Mouse (Mus musculus) left cerebral cortex, postnatal 10 days (tissue): ENCODE measurements around the gene Mettl13. TPM values are rescaled to one million over a fixed set of nuclear protein-coding genes. Genes with fewer than 3 reads are reported as not detected.

Experiments used
- DNase-seq, 2 experiments: peaks; one replicate each; pipeline ENCODE4 v3.0.0; 2021 to 2022; ENCODE audit warnings: low spot score in 2 of 2, mixed read lengths in 1 of 2; ENCODE audit errors: extremely low spot score in 1 of 2
- intact Hi-C: fragments of 180-260 bp; cut with DNase I; formaldehyde crosslinking; loops from one replicate; pipeline ENCODE4 v1.15.1; 2025
- total RNA-seq, 2 experiments: library from RNA; stranded (reverse); gene quantifications; 2 replicates each; pipeline ENCODE4 v1.2.3; 2021

The Mettl13 gene
- total RNA-seq, 2 experiments from 2014 or later: 11.4 to 14.4 TPM

DNA sequence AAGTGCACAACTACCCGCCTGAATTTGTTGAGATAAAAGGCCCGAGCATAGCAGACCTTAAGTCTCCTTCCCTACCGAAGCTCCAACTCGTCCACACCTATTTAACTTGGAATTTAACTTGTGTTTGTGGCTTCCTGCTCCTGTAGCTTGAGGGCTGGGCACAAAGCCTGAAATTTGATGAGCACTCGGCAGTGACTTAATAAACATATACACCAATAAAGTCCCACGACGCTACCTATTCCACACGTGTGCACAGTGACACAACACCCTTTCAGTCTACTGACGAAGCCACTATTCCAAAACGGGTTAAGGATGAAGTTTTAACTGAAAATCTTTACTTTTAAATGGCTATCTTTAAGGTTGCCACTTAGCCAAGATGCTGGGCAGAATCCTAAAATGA lies 744 bp downstream of the Mettl13 start:
- intact Hi-C loops: loop anchor here (2.0 to 10.0 kb wide), 2 partner anchors 117 to 573 kb away; partner anchors contain the start of gene 4930558K02Rik
- no peak for DNase-seq

GRCm38 (mm10) chr1:162543231-162543630 lies 5.1 kb downstream of the Mettl13 start:
- intact Hi-C loops: loop anchor here (10.0 kb wide), 1 partner anchor 568 kb away; the partner anchor contains the start of gene 4930558K02Rik
- DNase-seq: no peak

DNA sequence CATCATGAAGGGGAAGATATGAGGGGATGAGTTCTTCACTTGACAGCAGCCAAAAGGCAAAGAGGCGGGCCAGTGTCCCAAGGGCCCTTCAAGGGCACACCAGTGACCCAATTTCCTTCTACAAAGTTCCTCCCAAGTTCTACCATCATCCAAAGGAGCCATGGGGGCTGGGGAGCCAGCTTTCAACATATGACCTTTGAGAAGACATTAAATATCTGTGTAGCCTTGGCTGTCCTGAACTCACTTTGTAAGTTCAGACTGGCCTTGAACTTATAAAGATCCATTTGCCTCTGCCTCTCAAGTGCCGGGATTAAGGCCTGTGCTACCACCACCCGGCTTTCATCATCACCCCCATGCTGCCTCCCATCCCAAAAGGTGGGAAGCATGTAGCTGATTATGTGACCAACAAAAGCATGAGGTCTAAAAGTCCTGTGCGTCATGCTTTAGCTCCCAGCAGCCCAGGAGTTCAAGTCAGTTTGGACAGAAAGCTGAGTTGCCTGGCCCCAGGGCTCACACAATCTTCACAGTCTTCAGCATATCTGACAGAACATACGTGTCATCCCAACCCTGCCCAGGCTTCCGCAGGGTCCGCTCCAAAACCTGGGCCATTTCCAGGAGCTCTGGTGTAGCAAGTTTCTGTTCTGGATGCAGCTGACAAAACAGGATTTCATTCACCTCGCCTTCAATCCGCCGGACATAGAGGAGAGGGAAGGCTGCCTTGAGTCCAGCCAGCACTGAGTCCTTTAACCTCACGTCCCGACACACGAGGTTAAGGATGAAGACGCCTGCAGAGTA lies 14.4 kb downstream of the Mettl13 start:
- no peak for DNase-seq
- intact Hi-C loops: loop anchor here (10.0 kb wide), 1 partner anchor 179 kb away; no protein-coding TSS in a partner anchor

DNA sequence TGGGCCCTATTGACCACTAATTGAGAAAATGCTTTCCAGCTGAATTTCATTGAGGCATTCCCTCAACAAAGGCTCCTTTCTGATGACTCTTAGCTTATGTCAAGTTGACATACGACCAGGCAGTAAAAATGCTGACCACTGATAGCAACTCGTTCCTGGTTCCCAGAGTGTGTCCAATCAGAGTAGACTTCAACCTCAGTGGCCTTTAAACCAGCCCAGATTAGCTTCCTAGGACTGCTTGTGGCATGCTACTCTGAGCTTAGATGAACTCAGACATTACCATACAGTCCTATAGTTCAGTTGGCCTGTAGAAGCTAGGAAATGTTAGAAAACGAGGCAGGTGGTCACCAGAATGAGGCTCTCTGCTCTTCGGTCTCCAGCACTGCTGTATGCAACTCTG lies 16.0 kb downstream of the Mettl13 start:
- intact Hi-C loops: loop anchor here (10.0 kb wide), 1 partner anchor 178 kb away; no protein-coding TSS in a partner anchor
- DNase-seq: no peak

- DNase-seq: no peak
- intact Hi-C loops: loop anchor here (10.0 kb wide), 1 partner anchor 177 kb away; no protein-coding TSS in a partner anchor
These were observed 16.8 kb downstream of the Mettl13 start for GRCm38 (mm10) chr1:162531584-162531983.

- intact Hi-C loops: loop anchor here (10.0 kb wide), 1 partner anchor 176 kb away; no protein-coding TSS in a partner anchor
- no peak for DNase-seq
These were observed 17.7 kb downstream of the Mettl13 start for GRCm38 (mm10) chr1:162530666-162531065.

DNA sequence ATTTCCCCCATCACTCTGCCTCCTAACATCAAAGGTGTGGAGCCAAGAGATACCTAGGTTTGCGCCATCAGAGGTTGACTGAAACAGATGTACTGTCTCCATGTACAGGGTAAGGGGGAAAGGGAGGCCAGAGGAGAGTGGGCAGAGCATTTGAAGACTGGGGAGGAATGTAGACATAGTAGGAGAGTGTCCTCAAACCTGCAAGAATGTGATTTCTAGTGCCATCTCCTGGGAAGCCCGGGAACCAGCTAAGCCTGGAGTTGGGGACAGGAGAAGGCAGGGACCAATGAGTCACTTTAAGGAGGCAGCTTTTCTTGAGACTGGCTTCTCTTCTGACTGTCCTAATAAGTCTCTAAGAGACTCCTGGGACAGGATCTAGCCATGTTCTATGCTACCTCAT lies 18.7 kb downstream of the Mettl13 start:
- DNase-seq: no peak
- intact Hi-C loops: loop anchor here (10.0 kb wide), 1 partner anchor 175 kb away; no protein-coding TSS in a partner anchor

- intact Hi-C loops: no loop called here
- no peak for DNase-seq
These were observed 33.2 kb downstream of the Mettl13 start for GRCm38 (mm10) chr1:162515116-162515515.

- intact Hi-C loops: no loop called here
- no peak for DNase-seq
These were observed 38.4 kb downstream of the Mettl13 start for GRCm38 (mm10) chr1:162510013-162510356.

- no peak for DNase-seq
- intact Hi-C loops: no loop called here
These were observed 38.9 kb downstream of the Mettl13 start for GRCm38 (mm10) chr1:162509329-162510012.

DNA sequence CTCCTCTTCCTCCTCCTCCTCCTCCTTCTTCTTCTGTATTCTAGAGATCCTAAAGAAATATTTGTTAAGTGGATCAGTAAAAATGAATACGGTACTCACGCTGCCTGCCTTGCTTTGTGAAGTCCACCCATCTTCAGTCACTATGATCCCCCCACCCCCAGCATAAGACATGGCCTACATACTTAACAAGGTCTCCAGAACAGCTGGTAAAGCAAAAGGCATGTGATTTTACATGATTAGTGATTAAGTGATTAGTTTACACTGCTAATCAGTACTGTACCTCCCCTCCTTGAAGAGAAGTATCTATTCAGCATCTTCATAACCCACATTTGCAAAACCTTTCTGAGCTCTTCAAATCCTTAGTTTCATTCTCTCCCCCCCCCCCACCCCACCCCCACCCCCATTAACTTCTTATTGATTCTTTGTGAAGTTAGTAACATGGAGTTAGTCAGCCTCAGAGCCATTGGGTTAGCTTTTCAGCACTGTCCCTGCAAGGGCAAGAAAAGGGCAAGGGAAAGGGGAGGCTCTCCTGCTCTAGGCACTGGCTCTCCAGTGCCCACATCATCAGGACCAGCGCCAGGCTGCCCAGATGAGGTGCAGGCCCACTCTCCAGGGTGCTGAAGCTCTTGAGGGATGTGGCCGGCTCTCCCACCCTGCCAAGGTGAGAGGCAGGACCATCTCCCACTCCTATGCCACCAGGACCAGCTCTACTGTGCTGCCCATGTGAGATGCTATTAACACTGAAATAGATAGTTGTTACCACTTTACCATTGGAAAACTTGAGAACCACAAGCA lies 39.9 kb downstream of the Mettl13 start:
- no peak for DNase-seq
- intact Hi-C loops: no loop called here

DNA sequence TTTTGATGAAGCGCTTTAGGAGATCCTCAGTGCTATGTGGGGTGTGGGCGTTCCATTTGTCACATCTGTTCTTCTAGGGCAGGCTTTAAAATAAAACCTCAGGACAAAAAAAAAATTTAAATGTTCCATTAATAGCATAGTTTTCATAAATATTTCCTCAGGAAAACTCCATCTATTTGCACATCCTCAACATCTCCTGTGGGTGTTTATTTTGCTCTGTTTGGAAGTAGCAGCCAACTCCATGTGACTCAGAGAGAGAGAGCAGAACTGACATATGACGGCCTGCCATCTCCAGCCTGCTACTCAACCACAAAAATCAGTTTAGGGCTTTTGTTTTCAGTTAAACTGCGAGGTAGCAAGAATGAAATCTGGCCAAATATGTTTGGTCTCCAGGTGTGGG lies 41.8 kb downstream of the Mettl13 start:
- DNase-seq: no peak
- intact Hi-C loops: no loop called here

GRCm38 (mm10) chr1:162505649-162506048 lies 42.7 kb downstream of the Mettl13 start:
- no peak for DNase-seq
- intact Hi-C loops: no loop called here

Other genes starting within 250 kb of the Mettl13 start
- 10 to 100 TPM; 74.5 to 81.2 TPM for gene Dnm3, start 70.5 kb downstream of the Mettl13 start, total RNA-seq
- 10 to 100 TPM; 79.5 to 81.2 TPM for gene Vamp4, start 22.0 kb upstream of the Mettl13 start, total RNA-seq
- 1 to 10 TPM; 4.2 to 4.5 TPM for gene Myoc, start 90.6 kb upstream of the Mettl13 start, total RNA-seq
- not detected for gene Myocos, start 109.7 kb upstream of the Mettl13 start, total RNA-seq
- gene Prrc2c, start 192.0 kb upstream of the Mettl13 start, total RNA-seq: 100 to 1,000 TPM; 212 to 222 TPM